Mouse (Mus musculus): ENCODE results near the gene Cd44. TPM values are rescaled to one million over a fixed set of nuclear protein-coding genes. Genes with fewer than 3 reads are reported as not detected.

Cd44 gene
- total RNA-seq (2021), result 1 to 10 TPM; 4.1 to 5.2 TPM

DNA sequence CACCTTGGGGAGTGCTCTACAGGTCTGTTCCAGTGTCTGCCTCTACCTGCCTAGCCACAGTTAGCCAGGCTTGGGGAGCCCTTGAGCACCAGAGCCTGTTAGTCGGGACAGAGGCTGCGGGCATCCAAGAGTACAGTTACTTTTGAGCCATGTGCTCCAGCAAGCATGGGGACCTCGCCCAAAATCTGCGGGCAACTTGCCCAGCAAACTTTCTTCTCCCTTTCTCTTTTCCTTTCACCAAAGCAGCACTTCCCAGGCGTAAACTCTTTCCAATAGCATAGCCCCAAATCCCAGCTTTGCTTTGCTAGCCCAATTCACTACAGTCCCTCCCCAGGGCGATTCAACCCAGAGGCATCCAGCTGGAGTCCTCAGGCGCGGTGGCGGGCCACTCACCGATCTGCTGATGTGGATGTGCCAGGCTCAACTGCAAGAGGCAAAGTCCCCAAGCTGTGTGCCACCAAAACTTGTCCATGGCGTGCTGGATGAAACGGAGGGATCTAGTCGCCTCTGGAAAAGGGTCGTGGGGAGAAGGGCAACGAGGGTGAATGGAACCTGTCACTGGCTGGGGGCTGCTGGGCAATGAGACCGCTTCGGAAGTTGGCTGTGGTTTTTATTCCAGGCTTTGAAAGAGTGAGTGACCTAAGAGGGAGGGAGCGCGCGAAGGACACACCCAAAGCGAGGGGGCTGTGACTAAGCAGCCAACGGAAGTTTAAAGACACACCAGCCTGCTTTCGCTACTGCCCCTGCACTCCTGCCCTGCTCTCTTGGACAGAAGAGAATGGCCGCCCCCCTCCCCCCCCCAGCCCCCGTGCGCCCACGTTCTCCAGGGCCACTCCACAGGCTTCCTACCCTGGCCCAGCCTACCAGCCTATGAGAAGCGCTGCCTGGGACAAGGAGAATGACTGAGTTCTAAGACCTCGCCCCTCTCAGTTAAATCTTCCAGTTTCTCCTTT is at the start of gene Cd44:
Gene Cd44, minus strand, starts transcription at position 791 of the 953 bp plus-strand sequence.
- DNase-seq (ENCODE audit: low spot score in 2 of 2), result peak in 1 of 2 experiments; percentile 18
- intact Hi-C loops (cut with DNase I), result no loop called here

DNA sequence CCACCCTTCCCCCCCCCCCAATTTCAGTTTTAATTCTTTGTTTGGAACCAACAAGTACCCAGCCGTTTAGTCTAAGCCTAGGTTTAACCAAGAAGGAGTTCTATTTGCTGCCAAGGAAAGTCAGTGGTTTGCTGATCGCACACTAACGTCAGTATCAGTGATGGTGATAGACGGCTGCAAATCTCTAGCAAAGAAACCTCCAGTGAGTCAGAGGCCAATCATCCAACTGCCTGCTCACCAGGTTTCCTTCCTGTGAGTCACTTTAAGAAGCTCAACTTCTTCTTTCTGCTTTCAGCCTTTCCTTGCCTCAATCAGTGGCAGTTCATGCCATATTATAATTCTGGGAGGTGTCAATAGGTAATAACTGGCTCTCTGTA is 47.0 kb upstream of the Cd44 start:
- no peak for DNase-seq (ENCODE audit: low spot score in 2 of 2)
- intact Hi-C loops (cut with DNase I), result no loop called here

DNA sequence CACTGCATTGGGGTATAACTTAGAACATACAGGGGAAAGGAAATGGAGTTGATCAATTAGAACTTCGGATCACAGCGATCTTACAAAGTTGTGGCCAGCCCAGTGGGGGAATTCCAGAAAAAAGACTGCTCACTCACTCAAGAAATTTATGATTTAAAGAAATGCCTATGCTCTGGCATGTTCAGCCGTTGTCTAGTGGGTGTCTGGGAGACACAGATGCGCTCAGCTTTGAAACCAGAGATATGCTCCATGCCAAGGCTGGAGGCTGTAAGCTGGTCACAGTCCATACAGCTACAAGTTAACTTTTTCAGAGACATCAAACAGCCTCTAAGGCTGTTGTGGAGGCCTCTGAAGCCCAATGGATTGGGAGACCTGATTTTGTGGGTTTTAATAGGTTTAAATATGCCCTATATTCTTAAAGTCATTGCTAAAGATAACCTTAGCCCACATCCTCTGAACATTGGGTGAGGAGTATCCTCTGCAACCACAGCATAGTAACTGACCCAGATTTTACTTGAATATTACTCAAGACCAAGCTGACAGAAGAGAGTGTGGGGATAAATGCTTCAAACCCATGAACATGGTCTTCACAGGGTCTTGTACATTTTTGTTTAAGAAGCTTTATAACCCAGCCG is 46.5 kb upstream of the Cd44 start:
- DNase-seq (ENCODE audit: low spot score in 2 of 2), result peak in 1 of 2 experiments; percentile 28
- intact Hi-C loops (cut with DNase I), result no loop called here

DNA sequence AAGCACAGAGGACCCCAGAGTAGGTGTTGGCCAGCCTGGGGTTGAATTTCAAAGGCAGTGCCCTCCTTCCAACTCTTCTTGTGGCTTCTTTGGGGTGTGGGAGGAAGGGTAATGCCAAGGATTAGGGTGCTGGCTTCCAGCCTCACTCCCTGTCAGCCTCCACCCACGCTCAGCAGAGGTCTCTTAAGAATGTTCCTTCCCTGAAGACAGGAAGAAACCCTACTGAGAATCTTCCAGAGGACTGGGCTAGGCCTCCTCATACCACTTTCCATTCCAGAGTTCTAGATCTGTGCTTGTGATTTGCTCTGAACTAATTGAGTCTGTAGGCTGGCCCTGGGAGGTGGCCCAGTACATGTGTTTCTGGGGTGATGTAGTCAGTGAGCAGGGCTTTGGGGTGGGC is 43.6 kb upstream of the Cd44 start:
- intact Hi-C loops (cut with DNase I), result no loop called here
- DNase-seq (ENCODE audit: low spot score in 2 of 2), result no peak

DNA sequence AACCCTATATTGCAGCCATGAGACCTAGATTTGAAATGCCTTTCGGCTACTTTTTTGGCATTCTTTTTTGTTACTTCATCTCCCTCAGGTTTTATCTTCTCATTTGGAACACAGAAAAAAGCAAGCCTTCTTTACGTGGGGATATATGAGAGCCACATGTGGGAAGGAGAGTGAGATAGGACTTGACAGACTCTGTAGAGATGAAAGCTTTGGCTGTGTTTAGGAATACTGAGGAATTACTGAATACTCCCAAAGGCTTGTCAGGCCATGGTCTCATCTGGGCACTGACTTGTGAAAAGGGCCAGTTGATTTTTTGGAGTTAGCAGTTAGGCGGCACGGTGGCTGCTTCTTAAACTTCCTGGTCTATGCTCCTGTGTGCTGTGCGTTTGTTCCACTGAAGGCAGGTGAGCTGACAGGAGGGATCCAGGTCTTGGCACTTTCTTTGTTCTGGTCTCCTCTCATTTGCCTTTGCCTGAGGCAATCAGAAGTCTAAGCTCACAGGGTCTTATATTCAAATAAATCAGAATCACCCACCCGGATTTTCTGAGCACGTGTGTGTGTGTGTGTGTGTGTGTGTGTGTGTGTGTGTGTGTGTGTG is 43.0 kb upstream of the Cd44 start:
- intact Hi-C loops (cut with DNase I), result no loop called here
- no peak for DNase-seq (ENCODE audit: low spot score in 2 of 2)

DNA sequence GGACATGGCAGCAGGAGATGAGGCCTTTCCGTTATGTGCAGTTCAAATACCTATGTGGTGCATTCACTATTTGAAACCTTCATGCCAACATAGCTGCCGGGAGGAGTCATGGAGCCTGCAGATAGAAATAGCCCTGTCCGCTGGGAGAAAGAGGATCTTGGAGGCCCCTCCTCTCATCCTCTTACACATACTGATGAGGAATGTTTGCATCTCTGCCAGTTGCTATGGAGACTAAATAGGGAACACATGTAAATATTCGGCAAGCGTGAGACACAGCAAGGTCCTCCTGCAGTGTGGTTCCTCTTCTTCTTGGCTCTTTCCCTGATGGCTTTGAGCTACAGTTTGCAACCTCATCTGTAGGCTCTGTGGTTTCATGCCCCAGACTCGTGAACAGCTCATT is 42.5 kb upstream of the Cd44 start:
- DNase-seq (ENCODE audit: low spot score in 2 of 2), result peak; percentile 55 to 88
- intact Hi-C loops (cut with DNase I), result loop anchor here (2.0 kb wide), 1 partner anchor 309 kb away; no protein-coding TSS in a partner anchor

DNA sequence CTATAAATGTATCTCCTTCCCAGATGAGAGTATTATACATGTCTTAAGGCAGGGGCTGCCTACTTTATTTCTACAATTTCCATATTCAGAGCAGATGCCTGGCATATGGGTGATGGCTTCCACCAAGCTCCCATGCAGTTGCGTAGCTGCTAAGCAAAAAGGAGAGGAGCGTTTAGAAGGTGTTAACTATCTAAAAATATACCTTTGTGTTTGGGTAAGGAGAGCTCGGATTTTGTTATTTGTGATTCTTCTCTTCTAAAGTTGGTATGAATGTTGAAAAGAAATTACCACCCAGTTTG is 41.3 kb upstream of the Cd44 start:
- peak in 1 of 2 experiments; percentile 79 for DNase-seq (ENCODE audit: low spot score in 2 of 2)
- intact Hi-C loops (cut with DNase I), result loop anchor here (2.0 kb wide), 1 partner anchor 308 kb away; no protein-coding TSS in a partner anchor

DNA sequence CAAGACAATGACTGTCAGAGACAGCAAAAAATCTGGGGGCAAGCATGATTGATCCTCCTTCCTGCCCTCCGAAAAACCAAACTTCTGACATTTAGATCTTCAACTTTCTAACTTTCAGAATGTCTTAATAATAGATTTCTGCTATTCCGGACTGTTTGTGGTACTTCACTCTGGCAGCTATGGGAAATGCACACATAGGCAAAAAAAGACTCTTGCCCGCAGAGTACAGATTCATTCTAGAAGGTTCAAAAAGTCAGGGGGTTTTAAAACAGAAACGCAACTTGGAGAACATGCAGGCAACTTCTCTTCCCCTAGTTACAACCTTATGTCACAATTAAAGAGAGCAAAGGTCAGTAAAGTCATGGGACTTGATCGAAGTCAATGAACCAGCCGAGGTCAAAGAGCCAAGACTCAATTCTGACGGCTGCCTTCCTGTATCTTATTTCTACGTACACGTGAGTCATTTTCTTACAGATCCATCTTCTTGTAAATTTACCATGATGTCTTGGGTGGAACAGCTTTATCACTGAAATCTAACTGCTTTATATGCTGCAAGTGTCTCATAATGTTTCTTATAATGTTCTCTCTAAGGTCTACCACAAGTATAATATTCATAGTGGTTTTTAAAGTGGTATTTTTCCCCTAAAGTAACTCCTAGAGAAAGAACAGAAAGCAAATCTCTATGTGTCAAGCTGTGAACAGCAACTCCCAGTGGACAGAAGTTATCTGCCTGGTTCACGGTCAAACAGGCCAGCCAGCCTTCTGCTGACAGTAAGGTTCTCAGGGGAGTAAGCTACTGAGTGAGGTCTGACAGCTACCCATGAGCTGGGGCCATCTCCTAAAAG is 40.7 kb upstream of the Cd44 start:
- intact Hi-C loops (cut with DNase I), result loop anchor here (2.0 kb wide), 1 partner anchor 307 kb away; no protein-coding TSS in a partner anchor

DNA sequence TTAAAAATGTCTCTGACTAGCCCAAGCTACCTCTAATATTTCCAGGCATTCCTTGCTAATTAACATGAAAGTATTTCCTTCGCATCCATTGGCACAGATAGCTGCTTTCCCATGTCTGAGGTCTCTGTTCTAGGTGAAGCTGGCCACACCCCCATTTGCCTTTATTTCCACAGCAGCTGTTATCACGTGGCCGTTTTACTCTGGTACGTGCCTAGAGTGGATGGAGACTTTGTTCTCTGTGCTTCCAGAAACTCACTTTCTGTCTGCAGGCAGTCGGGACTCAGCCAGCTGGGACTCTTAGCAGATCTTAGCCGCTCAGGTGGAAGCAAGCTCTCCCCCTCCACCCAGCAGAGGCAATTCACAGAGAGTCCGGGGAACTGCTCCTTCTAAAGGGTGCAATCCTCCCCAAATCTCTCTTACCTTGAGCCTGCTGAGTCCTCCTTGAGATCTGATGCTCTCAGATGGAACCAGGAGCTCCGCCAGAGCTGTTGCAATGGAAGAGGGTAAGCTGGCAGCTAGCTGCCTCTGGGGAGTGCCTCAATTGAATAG is 39.4 kb upstream of the Cd44 start:
- intact Hi-C loops (cut with DNase I), result no loop called here
- no peak for DNase-seq (ENCODE audit: low spot score in 2 of 2)

More for the DNA sequence above, 40.7 kb upstream of the Cd44 start:
- DNase-seq (ENCODE audit: low spot score in 2 of 2), result no peak

DNA sequence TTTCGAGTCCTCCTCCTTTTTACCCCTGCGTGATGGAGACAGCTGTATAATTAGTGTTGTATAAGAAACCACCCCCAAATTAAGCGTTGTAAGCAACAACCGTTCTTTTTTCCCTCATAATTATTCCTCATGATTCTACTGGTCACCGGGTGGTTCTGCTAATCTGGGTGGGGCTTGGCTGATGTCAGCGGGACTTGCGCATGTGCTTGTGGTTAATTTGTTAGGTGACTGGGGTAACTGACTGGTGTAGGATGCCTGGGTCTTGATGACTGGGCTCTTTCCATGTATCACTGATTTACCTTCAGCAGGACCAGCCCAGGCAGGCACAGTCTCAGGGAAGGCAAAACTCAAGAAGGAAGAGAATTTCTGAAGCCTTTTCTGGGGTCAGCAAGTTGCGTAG is 38.7 kb upstream of the Cd44 start:
- no peak for DNase-seq (ENCODE audit: low spot score in 2 of 2)
- intact Hi-C loops (cut with DNase I), result no loop called here

DNA sequence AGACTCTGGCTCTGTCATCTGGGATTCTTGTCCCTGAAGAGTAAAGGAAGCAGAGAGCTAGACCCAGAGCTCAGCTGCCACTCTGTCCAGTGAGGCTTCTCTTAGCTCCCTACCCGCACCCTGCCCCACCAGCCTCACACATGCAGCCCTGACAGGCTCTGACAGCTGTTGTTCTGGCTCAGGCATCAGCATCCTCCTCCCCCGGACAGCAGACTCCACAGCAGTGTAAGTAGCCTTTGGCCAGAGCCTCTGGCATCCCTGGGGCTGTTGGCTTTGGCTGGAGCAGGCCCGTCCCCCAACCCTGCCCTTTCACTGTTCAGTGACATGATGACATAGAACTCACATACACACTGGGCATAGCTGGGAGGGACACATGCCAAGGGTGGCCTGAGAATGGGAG is 35.4 kb upstream of the Cd44 start:
- intact Hi-C loops (cut with DNase I), result no loop called here

DNA sequence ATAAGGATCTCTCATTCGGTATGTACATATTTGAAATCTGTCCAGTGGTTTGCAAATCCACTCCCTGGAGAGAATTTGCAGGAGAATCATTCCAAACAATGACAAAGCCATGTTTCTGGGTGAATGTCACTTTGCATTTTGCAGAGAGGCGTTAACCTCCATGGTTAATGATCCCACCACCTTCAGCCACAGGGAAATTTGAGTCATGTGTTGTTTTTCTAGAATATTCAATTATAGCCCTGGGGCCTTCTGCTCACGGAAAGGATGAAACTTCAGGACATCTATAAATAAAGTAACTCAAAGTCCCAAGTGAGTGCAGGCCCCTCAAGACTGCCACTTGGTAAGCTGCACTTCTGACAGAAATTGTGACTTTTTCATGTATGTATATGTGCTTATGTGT is 33.4 kb upstream of the Cd44 start:
- intact Hi-C loops (cut with DNase I), result no loop called here
- no peak for DNase-seq (ENCODE audit: low spot score in 2 of 2)

More for the DNA sequence above, 35.4 kb upstream of the Cd44 start:
- no peak for DNase-seq (ENCODE audit: low spot score in 2 of 2)

DNA sequence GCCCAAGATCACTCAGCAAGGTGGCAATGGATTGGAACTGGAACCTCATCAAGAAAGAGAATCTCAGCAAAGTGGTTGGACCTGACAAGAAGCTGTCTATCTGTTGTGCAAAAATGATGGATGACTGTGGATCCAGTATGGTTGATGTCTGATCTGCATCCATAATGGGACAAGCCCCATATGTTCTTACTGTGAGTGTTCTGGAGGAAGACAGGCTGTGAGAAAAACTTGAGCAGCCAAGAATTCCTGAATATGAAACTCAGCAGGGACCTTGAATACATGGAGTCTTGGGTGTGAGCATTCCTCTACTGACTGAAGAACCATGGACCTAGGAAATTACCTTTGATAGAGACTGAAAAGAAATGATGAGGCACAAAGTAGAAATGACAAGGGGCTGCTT is 32.3 kb upstream of the Cd44 start:
- DNase-seq (ENCODE audit: low spot score in 2 of 2), result no peak
- intact Hi-C loops (cut with DNase I), result no loop called here

DNA sequence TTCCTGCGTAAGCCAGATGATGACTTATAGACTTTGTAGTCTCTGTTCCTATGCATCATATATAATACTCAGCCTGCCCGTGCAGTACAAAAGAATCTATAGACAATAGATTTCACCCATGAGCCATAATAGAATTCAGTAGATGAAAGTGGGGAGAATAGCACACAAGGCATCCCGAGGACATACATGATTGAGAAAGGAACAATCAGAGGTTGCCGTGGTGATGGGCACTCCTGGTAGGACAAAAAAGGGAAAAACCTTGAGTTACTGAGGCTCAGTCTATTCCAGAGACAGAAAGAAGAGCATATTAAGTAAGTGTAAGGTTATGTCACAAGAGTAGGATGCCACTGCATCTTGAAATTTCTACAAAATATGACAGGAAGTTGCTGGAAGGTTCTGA is 31.7 kb upstream of the Cd44 start:
- no peak for DNase-seq (ENCODE audit: low spot score in 2 of 2)
- intact Hi-C loops (cut with DNase I), result no loop called here

DNA sequence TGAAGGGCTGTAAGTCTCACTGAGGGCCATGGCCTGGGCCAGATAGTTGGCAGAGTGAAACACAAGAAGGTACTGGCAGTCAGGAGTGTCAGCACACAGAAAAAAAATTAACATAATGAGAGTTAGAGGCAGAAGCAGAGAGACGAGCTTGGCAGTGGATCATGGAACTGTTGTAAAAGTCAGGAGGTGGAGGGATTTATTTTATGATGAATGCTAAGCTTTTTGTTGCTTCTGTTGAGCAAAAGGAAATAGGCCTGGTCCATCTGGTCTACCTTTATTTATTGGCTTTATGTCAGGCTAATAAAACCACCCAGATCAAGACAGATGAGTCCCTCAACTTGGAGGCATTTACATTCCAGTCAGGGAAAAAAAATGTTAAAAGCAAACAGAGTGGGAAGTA is 31.2 kb upstream of the Cd44 start:
- no peak for DNase-seq (ENCODE audit: low spot score in 2 of 2)
- intact Hi-C loops (cut with DNase I), result no loop called here

DNA sequence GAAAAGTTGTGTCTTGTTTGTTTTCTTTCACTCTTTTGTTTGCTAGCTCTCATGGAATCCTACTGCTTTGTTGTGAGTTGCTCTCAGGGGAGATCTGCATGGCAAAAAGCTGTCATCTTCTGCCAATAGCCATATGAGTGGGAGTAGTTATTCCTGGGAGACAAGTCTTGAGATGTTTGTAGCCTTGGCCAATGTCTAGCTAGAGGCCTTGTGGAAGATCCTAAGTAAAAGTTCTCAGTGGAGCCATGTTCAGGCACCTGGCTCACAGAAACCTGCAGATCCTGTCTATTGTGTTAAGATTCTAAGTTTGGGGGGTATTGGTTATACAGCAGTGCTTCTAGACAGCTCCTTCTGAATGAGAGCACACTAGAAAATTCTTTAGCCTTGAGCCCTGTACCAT is 26.7 kb upstream of the Cd44 start:
- intact Hi-C loops (cut with DNase I), result no loop called here
- DNase-seq (ENCODE audit: low spot score in 2 of 2), result no peak

DNA sequence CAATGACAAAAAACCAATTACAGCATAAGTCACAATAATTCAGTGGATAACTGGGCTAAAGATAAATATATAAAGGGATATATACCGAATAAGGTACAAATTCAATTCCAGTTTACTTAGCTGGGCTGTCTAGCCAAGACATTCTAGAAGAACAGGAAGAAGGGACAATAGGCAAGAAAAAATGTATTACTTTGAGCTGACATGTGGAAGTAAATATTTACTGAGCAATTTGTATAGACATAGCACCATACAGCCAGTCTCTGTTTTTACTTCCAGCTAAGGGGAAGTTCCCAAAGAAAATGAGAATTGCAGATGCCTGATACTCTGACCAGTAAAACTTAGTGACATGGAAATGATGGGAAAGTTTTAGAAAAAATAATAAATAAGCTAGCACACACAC is 23.0 kb upstream of the Cd44 start:
- no peak for DNase-seq (ENCODE audit: low spot score in 2 of 2)
- intact Hi-C loops (cut with DNase I), result no loop called here

DNA sequence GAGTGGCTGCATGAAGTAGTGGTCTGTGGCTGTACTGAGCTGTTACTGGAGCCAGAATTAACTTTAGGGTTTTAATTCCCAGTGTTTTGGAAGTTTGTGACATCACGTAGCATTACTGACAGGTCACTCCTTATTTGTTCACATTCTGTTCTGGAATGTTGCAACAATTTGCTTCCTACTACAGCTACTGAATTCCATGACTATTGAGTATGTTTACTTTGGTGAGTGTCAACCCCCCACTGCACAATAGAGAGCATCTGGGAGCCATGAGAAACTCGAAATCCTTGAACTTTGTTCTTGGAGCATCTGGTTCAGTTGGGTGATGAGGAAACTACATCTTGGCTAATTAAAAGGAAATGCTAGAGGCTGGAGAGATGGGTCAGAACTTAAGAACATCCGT is 22.2 kb upstream of the Cd44 start:
- intact Hi-C loops (cut with DNase I), result no loop called here
- DNase-seq (ENCODE audit: low spot score in 2 of 2), result no peak

DNA sequence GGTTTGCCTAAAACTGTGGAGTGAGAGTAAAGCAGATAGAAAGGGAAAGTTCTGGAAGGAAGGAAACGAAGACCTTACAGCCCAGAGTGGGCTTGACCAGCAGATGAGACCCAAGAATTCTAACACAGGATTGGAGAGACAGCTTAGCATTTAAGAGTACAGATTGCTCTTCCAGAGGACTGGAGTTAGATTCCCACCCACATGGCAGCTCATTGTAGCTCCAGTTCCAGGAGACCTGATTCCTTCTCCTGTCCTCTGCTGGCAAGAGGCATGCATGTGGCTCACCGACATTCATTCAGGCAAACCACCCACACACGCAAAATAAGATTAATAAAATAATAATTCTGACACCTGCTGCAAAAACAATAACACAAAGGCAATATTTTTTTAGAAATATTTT is 20.6 kb upstream of the Cd44 start:
- peak in 1 of 2 experiments; percentile 55 for DNase-seq (ENCODE audit: low spot score in 2 of 2)
- intact Hi-C loops (cut with DNase I), result no loop called here

DNA sequence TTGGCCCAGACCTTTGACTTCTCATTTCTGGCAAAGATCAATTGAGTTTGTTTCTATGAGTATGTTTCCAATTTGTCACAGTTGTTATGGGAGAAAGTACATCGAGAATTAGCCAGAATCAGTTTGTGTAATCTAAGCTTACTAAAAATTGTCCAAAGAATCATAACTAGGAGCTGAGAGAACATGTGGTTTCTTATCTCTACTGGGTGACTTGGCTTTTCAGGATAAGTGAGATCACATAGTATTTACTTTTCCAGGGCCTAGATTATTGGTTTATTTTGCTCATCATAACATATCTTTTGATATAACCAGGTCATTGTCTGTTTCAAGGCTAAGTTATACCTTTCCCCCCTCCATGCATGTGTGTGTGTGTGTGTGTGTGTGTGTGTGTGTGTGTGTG is 16.8 kb upstream of the Cd44 start:
- DNase-seq (ENCODE audit: low spot score in 2 of 2), result no peak
- intact Hi-C loops (cut with DNase I), result no loop called here
